Mouse (Mus musculus): ENCODE results near the gene Vmn1r235.
"Not testable (repeated sequence)": the region's sequence is repeated elsewhere in the genome, so short reads cannot be mapped to it uniquely, and the experiment has no call there.

Vmn1r235 gene

GRCm38 (mm10) chr17:21256111-21256510 lies at the start of gene Vmn1r235:
Gene Vmn1r235, plus strand, starts transcription at chr17:21256411.
- DNase-seq (ENCODE audit: low read depth, low spot score) = no peak

GRCm38 (mm10) chr17:21211081-21211480 lies 45.1 kb upstream of the Vmn1r235 start:
- not testable (repeated sequence) for DNase-seq (ENCODE audit: low read depth, low spot score)

GRCm38 (mm10) chr17:21225787-21226186 lies 30.4 kb upstream of the Vmn1r235 start, which contains the start of gene Vmn1r234:
Gene Vmn1r234, plus strand, starts transcription at chr17:21226087.
- no peak for DNase-seq (ENCODE audit: low read depth, low spot score)

GRCm38 (mm10) chr17:21231654-21232053 lies 24.6 kb upstream of the Vmn1r235 start:
- peak; percentile 65 for DNase-seq (ENCODE audit: low read depth, low spot score)

- DNase-seq (ENCODE audit: low read depth, low spot score) = peak; percentile 84
Measured at GRCm38 (mm10) chr17:21272103-21272502, 15.9 kb downstream of the Vmn1r235 start.

GRCm38 (mm10) chr17:21282642-21283041 lies 26.4 kb downstream of the Vmn1r235 start, which contains the start of gene Vmn1r236:
Gene Vmn1r236, plus strand, starts transcription at chr17:21282942.
- DNase-seq (ENCODE audit: low read depth, low spot score) = no peak

GRCm38 (mm10) chr17:21284395-21284794 lies 28.2 kb downstream of the Vmn1r235 start:
- no peak for DNase-seq (ENCODE audit: low read depth, low spot score)

GRCm38 (mm10) chr17:21289695-21290094 lies 33.5 kb downstream of the Vmn1r235 start:
- no peak for DNase-seq (ENCODE audit: low read depth, low spot score)

- no peak for DNase-seq (ENCODE audit: low read depth, low spot score)
Measured at GRCm38 (mm10) chr17:21311565-21311964, 55.4 kb downstream of the Vmn1r235 start, which contains the start of gene Vmn1r237. Gene Vmn1r237, plus strand, starts transcription at chr17:21311865.

All from R1 (cell line).